Mouse (Mus musculus) neural tube, embryonic 15.5 days (tissue): Measurements from ENCODE around the gene Gpr183. TPM values are rescaled to one million over a fixed set of nuclear protein-coding genes. Genes with fewer than 3 reads are reported as not detected.

Source experiments
- ATAC-seq: fragments of 200-750 bp; cut with Nextera tagmentation; 2 replicates; pipeline ENCODE4 v1.8.0; 2017; ENCODE audit warnings: mild to moderate bottlenecking, moderate TSS enrichment, moderate library complexity; ENCODE audit not compliant: low FRiP score
- H3K27ac ChIP-seq: fragments of 300-500 bp; sonication (generic); replicated peaks from 2 replicates; pipeline ENCODE4 v1.5.1; 2015; ENCODE audit warnings: mild to moderate bottlenecking, inconsistent platforms
- H3K27me3 ChIP-seq: fragments of 300-500 bp; sonication (generic); replicated peaks from 2 replicates; pipeline ENCODE4 v1.6.1; 2015; ENCODE audit warnings: inconsistent platforms
- H3K36me3 ChIP-seq: fragments of 300-500 bp; sonication (generic); 2 replicates; pipeline ENCODE4 v1.6.1; 2015; ENCODE audit warnings: inconsistent platforms
- H3K4me1 ChIP-seq: fragments of 300-500 bp; sonication (generic); 2 replicates; pipeline ENCODE4 v1.6.1; 2015; ENCODE audit warnings: inconsistent platforms
- H3K4me2 ChIP-seq: fragments of 300-500 bp; sonication (generic); 2 replicates; pipeline ENCODE4 v1.6.1; 2015; ENCODE audit warnings: inconsistent platforms, mild to moderate bottlenecking, moderate library complexity
- H3K4me3 ChIP-seq: fragments of 300-500 bp; sonication (generic); replicated peaks from 2 replicates; pipeline ENCODE4 v1.5.1; 2015; ENCODE audit warnings: mild to moderate bottlenecking, inconsistent platforms
- H3K9ac ChIP-seq: fragments of 300-500 bp; sonication (generic); replicated peaks from 2 replicates; pipeline ENCODE4 v1.6.1; 2015; ENCODE audit warnings: mild to moderate bottlenecking, inconsistent platforms
- H3K9me3 ChIP-seq: fragments of 300-500 bp; sonication (generic); replicated peaks from 2 replicates; pipeline ENCODE4 v1.6.1; 2016; ENCODE audit warnings: inconsistent platforms
- WGBS: fragments of 180-500 bp; shearing (Covaris S2); methylation state at CpG from one replicate; pipeline ENCODE4 v1.1.7; 2015; ENCODE audit warnings: mixed read lengths; 5-methylcytosine and 5-hydroxymethylcytosine counted together
- polyA plus RNA-seq: library from polyadenylated mRNA; unstranded; fragments of >200 nt; fragmentation: Nextera tagmentation; extraction: Ambion mirVana; gene quantifications from 2 replicates; pipeline ENCODE4 v1.2.1, GENCODE M21; 2015

Gpr183 gene
- polyA plus RNA-seq, 1 experiment from 2014 or later, result 0.74 TPM

DNA sequence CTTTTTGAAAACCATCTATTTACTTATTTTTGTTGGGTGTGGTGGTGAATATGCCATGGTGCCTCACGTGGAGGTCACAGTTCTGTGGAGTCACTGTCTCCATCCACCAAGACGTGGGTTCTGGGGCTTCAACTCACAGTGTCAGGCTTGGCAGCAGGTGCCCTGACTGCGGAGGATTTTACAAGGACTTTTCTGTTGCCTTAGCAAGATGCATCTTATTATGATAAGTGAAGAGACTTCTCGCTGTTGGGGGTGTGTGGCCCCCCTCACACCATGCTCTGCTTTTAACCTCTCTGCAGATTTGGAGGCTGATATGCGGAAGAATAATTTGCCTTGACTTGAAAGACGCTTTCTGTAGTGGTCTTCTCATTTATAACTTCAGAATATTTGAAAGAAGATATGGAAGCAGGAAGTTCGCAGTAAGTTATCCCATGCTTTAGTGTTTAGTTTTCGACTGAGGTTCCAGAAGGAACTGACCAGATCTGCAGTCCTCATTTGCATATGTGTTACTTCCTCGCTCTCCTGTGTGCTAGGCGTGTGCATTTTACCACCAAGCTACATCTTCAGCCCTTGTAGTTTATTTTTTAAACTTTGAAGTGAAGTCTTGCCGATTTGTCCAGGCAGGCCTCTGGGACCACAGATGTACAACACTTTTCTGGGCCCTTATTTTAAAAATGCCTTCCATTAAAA is 57.9 kb downstream of the Gpr183 start:
- Histone ChIP-seq H3K36me3 (peaks cover 44% of the 10 kb centered on the region), H3K4me1 (no peaks in the 10 kb centered on the region), H3K27me3 (no peaks in the 10 kb centered on the region), H3K4me3 (no peak overlapping the region), H3K27ac (no peak overlapping the region), H3K4me2 (no peak overlapping the region), H3K9ac (no peak overlapping the region), H3K9me3 (no peaks in the 10 kb centered on the region)
- no peak for ATAC-seq
- 94% methylated on average over 11 of the region's 11 CpGs for WGBS

DNA sequence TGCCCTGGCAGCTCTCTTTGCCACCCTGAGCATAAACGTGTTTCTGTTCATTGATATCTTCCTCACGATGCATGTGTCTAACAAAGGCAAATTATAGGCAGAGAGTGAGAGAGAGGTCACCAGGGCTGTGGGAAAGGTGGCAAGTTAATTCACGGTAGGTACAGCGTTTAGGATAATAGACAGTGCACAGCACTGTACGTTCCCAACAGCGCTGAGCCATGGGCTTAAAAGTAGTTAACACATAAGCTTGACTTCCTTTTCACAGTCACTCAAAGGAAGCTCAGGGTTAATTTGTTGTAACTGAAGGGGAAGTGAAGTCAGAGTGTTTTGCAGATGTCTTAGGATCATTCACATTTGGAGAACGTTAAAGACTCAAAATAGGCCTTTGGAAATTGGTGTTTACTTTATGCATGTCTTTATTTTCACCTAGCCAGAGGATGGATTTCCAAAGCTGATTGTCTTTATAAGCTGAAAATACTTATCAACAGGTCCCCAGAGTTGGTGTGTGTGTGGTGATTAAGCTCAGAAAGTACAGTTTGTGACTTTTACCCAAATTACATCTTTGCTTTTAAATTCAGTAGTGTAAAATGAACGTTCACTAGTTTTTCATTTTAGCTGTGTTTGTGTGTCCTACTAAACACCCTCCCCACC is 58.5 kb downstream of the Gpr183 start:
- no peak for ATAC-seq
- Histone ChIP-seq H3K36me3 (peaks cover 37% of the 10 kb centered on the region), H3K9ac (no peak overlapping the region), H3K27me3 (no peaks in the 10 kb centered on the region), H3K4me2 (no peak overlapping the region), H3K4me3 (no peak overlapping the region), H3K4me1 (no peaks in the 10 kb centered on the region), H3K27ac (no peak overlapping the region), H3K9me3 (no peaks in the 10 kb centered on the region)
- WGBS, result 85% methylated on average over 8 of the region's 8 CpGs

DNA sequence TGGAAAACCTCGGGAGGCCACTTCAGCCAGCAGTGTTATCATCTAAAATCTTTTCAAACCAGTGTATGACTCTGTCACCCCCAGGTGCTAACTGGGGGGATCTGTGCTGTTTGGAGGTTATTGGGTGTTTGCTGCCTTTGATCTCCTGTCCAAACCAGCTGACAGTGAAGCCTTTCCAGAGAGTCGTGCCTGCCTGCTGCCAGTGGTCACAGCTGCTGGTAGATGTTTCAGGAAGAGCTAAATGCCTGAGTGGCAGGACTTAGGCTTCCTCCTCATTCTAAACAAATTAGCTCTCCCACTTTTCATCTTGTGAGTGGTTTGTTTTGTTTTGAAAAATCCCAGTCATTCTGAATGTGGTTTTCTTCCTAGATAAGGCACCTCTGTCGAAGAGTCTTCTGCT is 60.2 kb downstream of the Gpr183 start:
- no peak overlapping the region for H3K27ac ChIP-seq
- H3K4me1 ChIP-seq, result no peaks in the 10 kb centered on the region
- no peaks in the 10 kb centered on the region for H3K9me3 ChIP-seq
- WGBS, result 64% methylated on average over 3 of the region's 3 CpGs
- no peak overlapping the region for H3K9ac ChIP-seq
- H3K27me3 ChIP-seq, result no peaks in the 10 kb centered on the region
- no peak for ATAC-seq
- no peak overlapping the region for H3K4me2 ChIP-seq
- H3K4me3 ChIP-seq, result no peak overlapping the region
- H3K36me3 ChIP-seq, result peaks cover 32% of the 10 kb centered on the region

DNA sequence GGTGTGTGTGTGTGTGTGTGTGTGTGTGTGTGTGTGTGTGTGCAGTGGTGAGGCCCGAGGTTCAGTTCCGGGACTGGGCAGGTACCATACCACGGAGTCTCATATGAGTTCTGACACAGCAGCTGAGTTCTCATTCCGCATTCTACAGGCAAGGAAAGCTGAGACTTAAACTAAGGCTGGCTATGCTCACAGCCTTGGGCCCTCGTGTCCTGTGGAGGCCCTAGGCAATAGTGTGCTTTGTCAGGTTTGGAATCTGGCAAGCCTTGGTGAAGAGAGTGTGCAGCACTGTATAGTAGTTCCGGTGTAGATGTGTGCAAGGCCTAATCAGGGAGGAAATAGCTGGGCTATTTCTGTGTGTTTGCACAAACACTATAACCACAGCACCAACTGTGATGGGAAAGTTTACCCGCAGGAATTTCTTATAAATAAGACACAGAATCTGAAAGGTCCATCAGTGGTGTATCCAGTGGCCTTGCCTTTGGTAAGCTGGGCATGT is 61.6 kb downstream of the Gpr183 start:
- H3K9me3 ChIP-seq, result no peaks in the 10 kb centered on the region
- H3K27me3 ChIP-seq, result no peaks in the 10 kb centered on the region
- no peak overlapping the region for H3K4me2 ChIP-seq
- peaks cover 23% of the 10 kb centered on the region for H3K36me3 ChIP-seq
- no peak overlapping the region for H3K4me3 ChIP-seq
- H3K4me1 ChIP-seq, result no peaks in the 10 kb centered on the region
- no peak overlapping the region for H3K27ac ChIP-seq
- WGBS, result 85% methylated on average over 7 of the region's 7 CpGs
- no peak for ATAC-seq
- H3K9ac ChIP-seq, result no peak overlapping the region

Other genes starting within 250 kb of the Gpr183 start
- 9.7 and 10.8 TPM in 2 replicates for gene Dock9, start 167.4 kb downstream of the Gpr183 start, polyA plus RNA-seq
- 47.0 and 53.8 TPM in 2 replicates for gene Ubac2, start 86.6 kb downstream of the Gpr183 start, polyA plus RNA-seq
- 1.7 TPM in 1 of 2 replicates, not detected in the other for gene Gpr18, start 49.4 kb downstream of the Gpr183 start, polyA plus RNA-seq
- gene Timm8a2, start 69.5 kb upstream of the Gpr183 start, polyA plus RNA-seq, result not detected in 2 replicates
- 110 and 128 TPM in 2 replicates for gene Tm9sf2, start 141.8 kb upstream of the Gpr183 start, polyA plus RNA-seq
- gene Clybl, start 216.5 kb upstream of the Gpr183 start, polyA plus RNA-seq, result 13.3 and 13.5 TPM in 2 replicates